Mouse (Mus musculus) ES-E14 (cell line): Measurements from ENCODE around the gene Tcta. TPM values are rescaled to one million over a fixed set of nuclear protein-coding genes. Genes with fewer than 3 reads are reported as not detected.

Experiments used
- DNase-seq: peaks from one replicate; pipeline ENCODE4 v3.0.0-alpha.2; 2013; ENCODE audit warnings: low read depth, low spot score
- H3K27ac ChIP-seq: 2 replicates; pipeline ENCODE4 v1.5.1; 2012; ENCODE audit warnings: low read depth, mild to moderate bottlenecking, low read length, moderate library complexity, mixed read lengths; ENCODE audit not compliant: poor library complexity, insufficient read depth, severe bottlenecking
- H3K36me3 ChIP-seq: 2 replicates; pipeline ENCODE4 v1.6.1; 2012; ENCODE audit warnings: mild to moderate bottlenecking, low read length, moderate library complexity, mixed read lengths; ENCODE audit not compliant: control insufficient read depth, poor library complexity, insufficient read depth, severe bottlenecking
- H3K4me1 ChIP-seq, 2 experiments: fragments of 150-350 bp in 1 of 2; sonication (generic) in 1 of 2; 2 replicates each; pipeline ENCODE4 v1.6.1; 2012; ENCODE audit warnings: low read length in 2 of 2, mild to moderate bottlenecking in 1 of 2, mixed read lengths in 1 of 2; ENCODE audit not compliant: control insufficient read depth in 2 of 2, insufficient read depth in 2 of 2, poor library complexity in 1 of 2
- H3K4me3 ChIP-seq, 2 experiments: fragments of 150-350 bp in 1 of 2; sonication (generic) in 1 of 2; 2 replicates each; pipeline ENCODE4 v1.5.1; 2012; ENCODE audit warnings: low read length in 2 of 2, low read depth in 1 of 2, mild to moderate bottlenecking in 1 of 2, mixed read lengths in 1 of 2; ENCODE audit not compliant: insufficient read depth in 1 of 2, poor library complexity in 1 of 2, severe bottlenecking in 1 of 2
- H3K9ac ChIP-seq: 2 replicates; pipeline ENCODE4 v1.6.1; 2012; ENCODE audit warnings: low read depth, mild to moderate bottlenecking, low read length, mixed read lengths; ENCODE audit not compliant: poor library complexity, insufficient read depth, severe bottlenecking
- H3K9me3 ChIP-seq: fragments of 150-350 bp; sonication (generic); 2 replicates; pipeline ENCODE4 v1.6.1; 2012; ENCODE audit warnings: low read depth, mild to moderate bottlenecking, low read length; ENCODE audit not compliant: control insufficient read depth, insufficient read depth
- CHD2 ChIP-seq: IDR thresholded peaks from 2 replicates; pipeline ENCODE4 v1.6.1; 2014; ENCODE audit warnings: mild to moderate bottlenecking, low read depth, low read length, inconsistent platforms
- HCFC1 ChIP-seq: IDR thresholded peaks from 2 replicates; pipeline ENCODE4 v1.6.1; 2012; ENCODE audit warnings: low read length, inconsistent platforms, borderline replicate concordance; ENCODE audit not compliant: insufficient read depth
- MAFK ChIP-seq: IDR thresholded peaks from 2 replicates; pipeline ENCODE4 v1.6.1; 2014; ENCODE audit warnings: mild to moderate bottlenecking, low read depth, low read length, inconsistent platforms; ENCODE audit not compliant: insufficient read depth
- ZC3H11A ChIP-seq: IDR thresholded peaks from 2 replicates; pipeline ENCODE4 v1.6.1; 2012; ENCODE audit warnings: low read depth, mild to moderate bottlenecking, inconsistent platforms, low read length, borderline replicate concordance
- ZNF384 ChIP-seq: IDR thresholded peaks from 2 replicates; pipeline ENCODE4 v1.6.1; 2012; ENCODE audit warnings: low read depth, low read length, inconsistent platforms
- in situ Hi-C, 2 experiments: fragments of 600-800 bp; cut with MboI; formaldehyde crosslinking; loops; one replicate each; pipeline ENCODE4 v1.15.1; 2025; ENCODE audit warnings: low sequenced_read_pairs in 2 of 2, inconsistent platforms in 1 of 2; ENCODE audit not compliant: unreplicated experiment in 2 of 2
- total RNA-seq: library from RNA; depleted of rRNA; stranded (reverse); fragments of 300-350 nt; gene quantifications from 2 replicates; pipeline ENCODE4 v1.2.3, GENCODE M21; 2012

Gene Tcta
- total RNA-seq, 1 experiment = 11.0 TPM

DNA sequence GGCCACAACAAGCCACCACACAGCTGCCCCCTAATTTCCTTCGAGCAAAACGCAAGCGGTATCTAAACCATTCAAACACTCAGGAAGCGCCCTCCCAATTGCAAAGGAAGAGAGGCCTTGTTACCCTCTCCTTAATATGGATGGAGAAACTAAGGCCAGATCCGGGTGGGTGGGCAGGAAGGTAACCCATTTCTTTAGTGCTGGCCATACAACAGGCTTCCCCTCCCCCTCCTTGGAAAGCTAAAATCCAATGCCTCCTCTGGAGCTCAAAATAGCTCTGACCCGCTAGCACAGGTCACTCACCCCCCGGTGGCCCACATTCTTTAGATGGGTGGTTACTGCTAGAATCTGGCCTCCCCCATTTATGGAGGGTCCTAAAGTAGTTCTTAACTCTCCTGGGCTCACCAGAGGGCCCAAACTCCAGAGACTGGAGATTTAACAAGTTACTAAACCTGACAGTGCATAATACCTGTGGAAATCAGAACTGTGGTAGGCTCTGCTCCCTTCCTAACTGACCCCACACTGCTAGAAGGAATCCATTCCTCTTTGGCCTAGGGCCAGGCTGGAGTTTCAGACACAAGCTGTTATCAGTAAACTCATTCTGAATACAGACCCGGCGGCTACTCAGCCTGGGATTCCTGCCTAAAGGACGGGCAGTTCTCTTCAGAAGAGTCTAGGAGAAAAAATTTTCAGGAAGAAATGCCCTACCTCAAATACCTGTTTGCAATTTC, 41.6 kb downstream of the Tcta start:
- peak overlapping the region; percentile 68 to 83 for H3K4me3 ChIP-seq
- H3K36me3 ChIP-seq = 0 out of 2 replicates have a peak, but pooled peaks cover 3% of the 10 kb centered on the region
- H3K4me1 ChIP-seq = peaks cover 8 to 25% of the 10 kb centered on the region in 2 experiments; a peak in 3 of 4 replicates
- in situ Hi-C loops = no loop called here
- peak overlapping the region; percentile 98 for H3K27ac ChIP-seq
- TF ChIP-seq CHD2 (no peak), ZC3H11A (no peak), MAFK (no peak), ZNF384 (no peak), HCFC1 (no peak)
- H3K9me3 ChIP-seq = no peaks in the 10 kb centered on the region
- peak overlapping the region; percentile 57 for H3K9ac ChIP-seq
- DNase-seq = no peak

DNA sequence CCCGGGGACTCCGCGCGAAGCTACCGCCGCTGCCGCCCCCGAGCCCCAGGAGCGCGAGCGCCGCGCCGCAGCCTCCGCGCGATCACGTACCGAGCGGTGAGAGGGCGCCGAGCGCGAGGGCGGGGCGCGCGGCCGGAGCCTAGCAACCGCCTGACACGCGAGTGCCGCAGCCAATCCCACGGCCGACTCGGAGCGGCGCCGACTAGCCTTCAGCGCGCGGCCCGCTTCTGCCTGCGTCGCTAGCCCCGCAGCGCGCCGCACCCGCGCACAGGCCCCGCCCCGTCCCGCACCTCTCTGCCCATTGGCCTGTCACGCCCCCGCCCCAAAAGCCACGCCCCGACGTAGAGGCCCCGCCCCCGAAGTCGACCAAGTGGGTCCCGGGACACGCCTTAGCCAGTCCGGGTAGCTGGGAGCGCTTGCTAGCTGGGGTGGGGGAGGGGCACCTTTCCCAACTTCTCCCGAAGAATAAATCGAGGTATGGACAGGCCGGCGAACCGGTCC, 42.2 kb downstream of the Tcta start, which contains the start of gene Dag1:
Gene Dag1, minus strand, starts transcription at position 269 of the 501 bp plus-strand sequence.
- peaks cover 8 to 22% of the 10 kb centered on the region in 2 experiments; a peak in 3 of 4 replicates for H3K4me1 ChIP-seq
- H3K4me3 ChIP-seq = peak within 1 kb of the TSS; percentile 83 to 91
- peak within 1 kb of the TSS; percentile 92 for H3K9ac ChIP-seq
- DNase-seq = peak; percentile 95
- no peaks in the 10 kb centered on the region for H3K9me3 ChIP-seq
- H3K27ac ChIP-seq = peak within 1 kb of the TSS; percentile 98
- H3K36me3 ChIP-seq = 0 out of 2 replicates have a peak, but pooled peaks cover 3% of the 10 kb centered on the region
- in situ Hi-C loops = no loop called here
- TF ChIP-seq HCFC1 (0 out of 2 replicates have a peak, but pooled peaks have one; percentile 17), ZC3H11A (no peak)

DNA sequence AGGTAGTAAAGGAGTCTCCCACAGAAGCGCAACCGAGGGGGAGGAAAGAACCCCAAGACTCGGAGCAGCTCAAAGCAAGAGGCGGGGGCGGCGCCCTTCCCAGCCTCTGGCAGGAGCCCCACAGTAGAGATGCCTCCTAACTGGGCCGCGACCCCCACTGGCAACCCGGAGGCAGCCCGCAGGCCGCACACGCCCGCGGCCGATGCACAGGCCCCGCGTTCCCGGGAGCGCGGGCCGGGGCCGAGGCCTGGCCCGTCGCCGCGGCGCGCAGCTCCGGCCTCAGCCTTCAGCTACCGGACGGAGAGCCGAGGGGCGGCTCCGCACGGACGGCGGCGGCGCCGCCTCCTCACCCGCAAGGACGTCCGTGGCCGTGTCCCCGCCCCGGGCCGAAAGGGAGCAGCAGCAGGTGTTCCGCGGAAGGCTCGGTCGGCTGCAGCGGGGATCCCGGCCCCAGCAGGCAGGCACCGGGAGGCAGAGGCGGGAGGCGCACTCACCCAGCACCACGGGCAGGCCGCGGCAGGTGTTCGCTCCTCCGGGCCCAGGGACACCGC, 42.8 kb downstream of the Tcta start:
- in situ Hi-C loops = no loop called here
- Histone ChIP-seq H3K9me3 (no peaks in the 10 kb centered on the region), H3K27ac (peak overlapping the region; percentile 89), H3K9ac (peak overlapping the region; percentile 92), H3K36me3 (0 out of 2 replicates have a peak, but pooled peaks cover 3% of the 10 kb centered on the region), H3K4me1 (peaks cover 8 to 19% of the 10 kb centered on the region in 2 experiments; a peak in 3 of 4 replicates), H3K4me3 (peak overlapping the region; percentile 83 to 91)
- TF ChIP-seq ZC3H11A = no peak
- no peak for DNase-seq

DNA sequence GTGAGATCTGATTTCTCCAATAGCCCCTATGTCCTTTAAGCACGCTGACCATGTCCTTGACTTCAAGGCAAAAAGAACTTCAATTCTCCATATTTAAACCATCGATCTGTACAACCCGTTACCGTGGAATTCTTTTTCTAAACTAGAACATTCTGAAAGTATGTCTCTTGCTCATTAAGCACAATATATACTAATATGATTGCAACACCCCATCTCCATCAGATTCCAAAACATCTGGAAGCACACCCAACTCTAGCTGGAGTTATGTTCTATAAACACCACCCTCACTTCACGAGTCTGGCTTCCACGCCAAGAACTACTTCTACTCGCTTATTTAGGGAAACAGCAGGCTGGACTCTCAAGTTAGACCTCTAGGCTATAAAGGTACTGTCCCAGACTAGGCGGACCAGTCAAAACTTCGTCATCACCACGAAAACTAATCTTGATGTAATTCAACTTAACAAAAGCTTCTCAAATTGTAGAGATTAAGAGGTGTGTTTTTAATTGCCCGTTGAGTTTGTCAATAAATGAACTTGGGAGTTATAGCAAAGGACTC, 43.4 kb downstream of the Tcta start:
- Histone ChIP-seq H3K36me3 (0 out of 2 replicates have a peak, but pooled peaks cover 3% of the 10 kb centered on the region), H3K9ac (peak overlapping the region; percentile 92), H3K9me3 (no peaks in the 10 kb centered on the region), H3K4me3 (peak overlapping the region; percentile 83 to 91), H3K4me1 (peaks cover 8 to 17% of the 10 kb centered on the region in 2 experiments; a peak in 3 of 4 replicates), H3K27ac (no peak overlapping the region; the same call in 1 of the 2 replicates)
- TF ChIP-seq CHD2 = no peak
- TF ChIP-seq ZNF384 = no peak
- no peak for TF ChIP-seq MAFK
- TF ChIP-seq ZC3H11A = no peak
- no peak for DNase-seq
- in situ Hi-C loops = no loop called here
